ENCODE assay signal across 10 mouse cellular contexts in genomic region chr11:119909436-119909835, GRCm38 (mm10). TPM values are rescaled to one million over a fixed set of nuclear protein-coding genes. Genes with fewer than 3 reads are reported as not detected.
A peak's percentile ranks its signal among the peaks of the same experiment; 100 is the strongest.
DNase-seq lines count a peak whose midpoint lies in the region; ATAC-seq and TF ChIP-seq lines count a peak whose summit lies in the region.
"Had no signal": no experiment of that assay in that cellular context is flagged by ENCODE, and none has a peak within 500 bp of the region (broad histone marks: within the 10 kb centered on the region; RNA-seq: fewer than 3 reads in every experiment).

No protein-coding gene starts in this region.

- no peak for ATAC-seq in limb, embryonic 14.5 days (ENCODE audit: low FRiP score, low read depth)

- no peaks in the 10 kb centered on the region for H3K27me3 ChIP-seq in limb, embryonic 14.5 days (ENCODE audit: control insufficient read depth, insufficient read depth, low read length)
- H3K27me3 ChIP-seq: embryonic facial prominence, embryonic 12.5 days had no signal

- WGBS in limb, embryonic 14.5 days = 3% methylated on average over 5 of the region's 5 CpGs

- H3K27ac ChIP-seq in limb, embryonic 14.5 days (replicated peaks; ENCODE audit: low read depth, low read length) = no peak overlapping the region
- H3K27ac ChIP-seq: embryonic facial prominence, embryonic 12.5 days; stomach, embryonic 15.5 days had no signal

- H3K9me3 ChIP-seq in limb, embryonic 14.5 days (ENCODE audit: control insufficient read depth, low read length) = no peaks in the 10 kb centered on the region
- H3K9me3 ChIP-seq: embryonic facial prominence, embryonic 12.5 days; stomach, embryonic 15.5 days had no signal

- H3K4me1 ChIP-seq in limb, embryonic 14.5 days (ENCODE audit: control insufficient read depth, insufficient read depth, low read length) = peaks cover 17% of the 10 kb centered on the region

- DNase-seq in kidney, adult 18-20 months = peak; percentile 78
- no peak for DNase-seq in kidney, adult 11 months
- DNase-seq in brain, adult 2 months (ENCODE audit: low read depth, low spot score) = peak; percentile 80
- peak; percentile 73 for DNase-seq in forelimb bud, embryonic 11.5 days (ENCODE audit: low read depth, low spot score)
- DNase-seq in hindlimb bud, embryonic 11.5 days (ENCODE audit: extremely low spot score, low read depth, low spot score) = peak; percentile 47
- peak; percentile 62 for DNase-seq in limb, embryonic 14.5 days (ENCODE audit: low spot score)
- DNase-seq in neural tube, embryonic 10.5 days (ENCODE audit: extremely low spot score, low spot score) = peak; percentile 82
- peak; percentile 51 to 55 for DNase-seq in thymus, adult 18-20 months

- no peak overlapping the region for H3K4me2 ChIP-seq in limb, embryonic 14.5 days (replicated peaks; ENCODE audit: low read depth, low read length, severe bottlenecking)
- H3K4me2 ChIP-seq: embryonic facial prominence, embryonic 12.5 days; stomach, embryonic 15.5 days had no signal

- no peaks in the 10 kb centered on the region for H3K36me3 ChIP-seq in limb, embryonic 14.5 days (ENCODE audit: control insufficient read depth, insufficient read depth, low read length)
- H3K36me3 ChIP-seq: embryonic facial prominence, embryonic 12.5 days; stomach, embryonic 15.5 days had no signal

- H3K4me3 ChIP-seq in limb, embryonic 14.5 days (replicated peaks; ENCODE audit: low read length) = no peak overlapping the region
- H3K4me3 ChIP-seq: embryonic facial prominence, embryonic 12.5 days; stomach, embryonic 15.5 days had no signal

- TF ChIP-seq POLR2A in limb, embryonic 14.5 days (IDR thresholded peaks at IDR 0.05; ENCODE audit: borderline replicate concordance, extremely low read depth, insufficient read depth, insufficient read length) = no peak

- H3K9ac ChIP-seq in limb, embryonic 14.5 days (ENCODE audit: low read depth, low read length, severe bottlenecking) = no peak overlapping the region
- H3K9ac ChIP-seq: embryonic facial prominence, embryonic 12.5 days; stomach, embryonic 15.5 days had no signal

RNA-seq across cellular contexts. Expression of gene Chmp6, which starts 3.8 kb away (rescaled TPM):
- 55.8 and 59.4 TPM in 2 replicates for polyA plus RNA-seq in limb, embryonic 14.5 days (2012; rRNA removed)
- 96.0 and 101 TPM in 2 replicates for polyA plus RNA-seq in limb, embryonic 14.5 days (2014; fragmentation: Nextera tagmentation; extraction: Ambion mirVana)

RNA-seq across cellular contexts. Expression of gene Baiap2, which starts 33.1 kb away (rescaled TPM):
- polyA plus RNA-seq in limb, embryonic 14.5 days (2012; rRNA removed) = 29.5 and 36.5 TPM in 2 replicates
- polyA plus RNA-seq in limb, embryonic 14.5 days (2014; fragmentation: Nextera tagmentation; extraction: Ambion mirVana) = 23.4 and 28.1 TPM in 2 replicates
